Mouse (Mus musculus) lung, adult 18-20 months (tissue): ENCODE results near the gene Adamts3.
A peak's percentile ranks its signal among the peaks of the same experiment; 100 is the strongest.

Source experiments
- DNase-seq, 2 experiments: peaks; one replicate each; pipeline ENCODE4 v3.0.0; 2022; ENCODE audit warnings: mixed read lengths in 2 of 2

Gene Adamts3

DNA sequence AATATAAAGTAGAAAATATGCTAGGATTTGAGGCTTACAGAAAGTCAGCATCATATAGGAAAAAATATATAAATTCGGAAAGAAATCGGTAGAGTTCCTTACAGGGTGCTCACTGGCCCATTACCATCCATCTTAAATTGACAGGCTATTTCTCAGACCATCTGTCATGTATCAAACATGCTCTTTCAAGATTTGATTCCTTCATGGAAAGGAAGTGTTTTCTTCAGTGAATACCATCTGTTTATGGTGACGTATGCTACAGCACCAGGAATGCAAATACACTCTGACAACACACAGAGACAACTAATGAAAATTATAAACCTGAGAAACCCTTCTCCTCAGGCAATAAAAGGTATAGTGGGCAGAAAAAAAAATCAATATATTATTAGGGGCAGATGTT, 68.6 kb downstream of the Adamts3 start:
- DNase-seq: no peak

DNA sequence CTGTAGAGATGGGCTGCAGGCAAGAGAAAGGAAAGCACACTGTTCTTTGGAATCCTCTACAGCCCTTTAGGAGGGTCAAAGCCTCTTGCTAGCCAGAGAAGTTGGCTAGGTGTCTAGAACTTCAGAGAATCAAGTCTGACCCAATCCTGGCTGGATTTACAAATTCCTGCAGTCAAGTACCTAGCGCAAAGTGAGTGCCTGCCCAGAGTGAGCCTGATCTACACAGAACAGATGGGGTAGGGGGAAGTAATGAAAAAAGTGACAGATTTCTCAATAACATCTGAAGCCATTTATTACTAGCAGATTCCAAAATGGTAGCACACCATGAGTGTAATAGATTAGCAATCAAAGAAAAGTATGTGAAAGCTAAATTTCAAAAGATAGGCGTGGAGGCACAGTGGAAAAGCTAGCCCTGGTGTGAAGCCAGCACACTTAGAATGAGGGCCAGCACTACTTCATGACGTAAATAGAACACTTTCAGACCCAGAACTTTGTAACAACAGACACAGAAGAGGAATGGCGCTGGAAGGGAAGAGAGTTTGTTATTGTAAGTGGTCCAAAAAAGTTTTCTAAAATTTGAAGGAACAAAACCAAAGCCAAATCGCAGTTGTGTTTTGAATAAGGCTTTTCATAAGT, 82.8 kb downstream of the Adamts3 start:
- peak; percentile 11 to 33 for DNase-seq

DNA sequence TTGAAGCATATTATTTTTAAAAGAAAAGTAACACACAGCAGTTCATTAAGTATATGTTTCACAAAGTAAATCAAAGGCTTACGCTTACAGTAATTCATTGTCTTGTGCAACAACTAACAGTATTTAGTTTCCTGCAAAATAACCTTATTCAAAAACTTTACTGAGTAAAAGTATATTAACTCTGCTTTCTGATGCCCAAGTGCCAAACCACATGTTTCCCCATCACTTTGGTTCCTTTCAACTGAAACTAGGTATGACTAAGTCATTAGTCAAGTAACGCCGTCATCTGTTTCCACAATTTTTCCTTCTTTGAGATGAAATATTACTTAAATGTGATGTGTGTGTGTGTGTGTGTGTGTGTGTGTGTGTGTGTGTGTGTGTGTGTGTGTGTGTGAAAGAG, 89.4 kb downstream of the Adamts3 start:
- no peak for DNase-seq

DNA sequence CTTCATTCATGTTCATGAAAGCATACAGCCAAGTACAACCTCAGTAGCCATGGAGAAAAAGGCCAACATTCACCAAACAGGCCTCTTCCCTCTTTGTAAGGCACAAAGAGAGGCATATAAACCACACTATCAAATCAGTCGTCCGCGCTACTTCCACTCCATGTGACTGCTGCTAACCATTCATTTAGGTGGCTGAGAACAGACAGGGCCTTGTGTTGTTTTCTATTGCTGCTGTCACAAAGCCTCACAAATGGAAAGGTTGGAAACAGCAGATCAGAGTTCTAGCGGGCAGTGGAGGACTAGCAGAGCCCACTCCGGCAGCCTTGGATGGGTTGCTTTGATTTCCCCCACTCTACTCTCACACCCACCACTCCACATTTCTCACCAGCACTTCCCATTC, 98.5 kb downstream of the Adamts3 start:
- no peak for DNase-seq

DNA sequence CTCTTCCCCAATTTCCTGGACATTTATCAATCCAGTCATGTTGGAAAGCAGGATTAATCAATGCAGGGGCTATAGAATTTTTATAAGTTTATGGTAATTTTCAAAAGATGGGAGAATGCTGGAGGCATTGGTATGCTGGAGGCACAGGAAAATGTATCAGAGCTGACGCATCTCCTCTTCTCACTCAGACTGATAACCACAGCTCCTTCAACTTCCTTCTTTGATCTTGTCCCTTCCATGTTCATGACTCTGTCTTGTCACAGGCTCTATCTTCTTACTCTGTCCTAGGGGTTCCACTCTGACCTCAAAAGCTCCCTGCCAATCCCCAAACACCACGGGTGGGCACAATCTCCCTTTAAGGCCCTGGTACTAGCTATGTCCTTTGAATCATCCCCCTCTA, 103.3 kb downstream of the Adamts3 start:
- DNase-seq: no peak

DNA sequence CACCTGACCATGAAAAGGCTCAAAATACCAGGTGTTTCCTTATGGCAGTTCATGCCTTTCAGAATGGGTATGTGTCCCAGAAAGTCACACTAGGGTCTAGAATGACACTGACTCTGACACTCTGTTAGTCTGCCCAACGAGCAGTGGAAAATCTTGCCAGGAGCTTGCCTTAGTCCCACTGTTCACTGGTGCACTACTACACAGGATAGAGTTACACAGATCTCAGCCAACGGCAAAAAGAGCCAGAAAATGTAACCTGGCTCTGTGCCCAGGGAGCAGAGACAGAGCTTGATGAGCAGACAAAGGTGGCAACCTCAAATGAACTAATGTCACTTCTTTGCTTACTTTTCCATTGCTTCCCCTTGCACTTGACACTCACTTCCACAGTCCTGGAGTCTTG, 104.5 kb downstream of the Adamts3 start:
- no peak for DNase-seq

DNA sequence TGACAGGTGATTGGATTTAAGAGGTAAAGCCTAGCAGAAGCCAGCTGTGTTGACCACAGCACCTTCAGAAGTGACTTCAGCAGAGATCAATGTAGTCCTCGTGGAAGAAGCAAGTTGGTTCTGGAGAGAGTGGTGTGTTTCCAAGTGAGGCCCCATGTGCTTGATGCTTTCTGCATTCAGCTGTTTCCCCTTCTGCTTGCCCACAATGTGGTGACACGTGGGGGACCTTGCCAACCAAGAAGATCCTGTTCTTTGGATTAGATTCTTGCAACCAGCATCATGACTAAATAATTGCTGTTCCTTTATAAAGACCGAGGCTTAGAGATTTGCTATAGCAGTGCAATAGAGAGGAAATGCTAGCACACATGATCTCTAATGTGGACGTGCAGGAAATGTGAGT, 105.7 kb downstream of the Adamts3 start:
- DNase-seq: no peak

DNA sequence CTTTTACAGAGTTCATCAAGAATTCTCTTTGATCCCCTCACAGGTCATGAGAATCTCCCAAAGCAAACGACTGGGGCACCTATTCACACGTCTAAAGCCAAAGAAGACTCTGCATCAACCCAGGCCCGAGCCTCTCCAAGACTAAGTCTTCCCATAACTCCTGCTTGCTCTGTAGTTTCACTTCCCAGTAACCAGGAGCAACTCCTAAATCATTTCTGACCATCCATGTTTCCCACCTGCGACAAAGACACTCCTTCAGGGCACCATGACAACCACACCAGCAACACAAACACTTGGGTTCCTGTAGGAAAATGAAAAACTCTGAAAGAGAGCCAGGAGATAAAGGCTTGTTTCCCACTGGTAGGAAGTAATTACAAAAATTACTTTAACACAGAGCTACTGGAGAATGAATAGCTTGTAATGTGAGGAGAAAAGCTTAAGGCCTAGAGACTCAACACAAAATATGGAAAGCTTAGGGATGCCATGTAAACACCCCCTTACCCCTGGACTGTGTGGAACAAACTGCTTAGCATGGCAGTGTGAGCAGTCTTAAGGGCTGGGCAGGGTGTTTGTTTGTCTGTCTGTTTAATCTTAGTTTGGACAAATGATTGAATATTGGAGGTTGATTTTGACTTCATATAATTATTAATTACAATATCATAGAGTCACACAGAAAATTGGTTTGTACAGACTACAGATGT, 112.3 kb downstream of the Adamts3 start:
- DNase-seq: no peak

DNA sequence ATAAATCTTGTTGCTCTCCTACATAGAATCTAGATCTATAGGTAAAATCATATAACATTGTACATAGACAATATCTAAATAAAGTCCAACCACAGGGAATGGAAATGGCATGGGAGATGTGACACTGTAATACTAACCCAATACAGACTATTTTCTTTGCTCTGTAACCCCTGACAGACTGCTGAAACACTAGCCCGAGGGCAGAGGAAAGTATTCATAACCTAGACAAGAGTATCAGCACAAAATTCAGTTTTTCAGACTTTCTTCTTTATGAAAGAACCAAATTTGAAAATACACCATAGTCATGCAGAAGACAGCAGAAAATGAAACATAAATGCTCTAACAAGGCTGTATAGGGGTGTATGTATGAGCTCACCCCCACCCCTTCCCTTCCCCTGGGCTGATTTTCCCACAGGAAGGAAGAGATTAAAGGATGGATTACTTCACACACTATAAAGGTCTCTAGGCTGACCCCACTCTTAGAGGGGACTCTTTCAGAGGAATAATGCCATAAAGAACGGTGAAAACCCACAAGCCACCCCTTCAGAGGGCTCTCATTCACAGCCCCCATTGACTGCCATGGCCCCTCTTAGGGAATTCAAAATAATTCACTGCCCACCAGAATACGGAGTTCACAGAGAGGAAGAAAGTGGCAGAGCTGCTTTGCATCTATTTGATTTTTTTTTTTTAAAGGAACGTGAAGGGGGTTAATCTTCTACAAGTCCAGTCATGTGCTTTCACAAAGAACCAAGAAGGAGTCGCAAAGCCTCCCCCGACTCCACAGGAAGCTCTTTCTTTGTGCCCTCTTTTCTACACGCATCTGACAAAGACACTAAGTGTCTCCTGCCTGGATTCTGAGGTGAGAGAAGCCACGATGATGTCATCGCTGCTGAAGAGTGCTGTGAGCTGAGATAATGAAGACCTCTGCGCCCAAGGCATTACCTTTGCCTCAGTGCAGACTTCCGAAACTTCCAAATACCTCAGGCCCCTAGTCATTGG, 119.6 kb downstream of the Adamts3 start:
- DNase-seq: no peak

DNA sequence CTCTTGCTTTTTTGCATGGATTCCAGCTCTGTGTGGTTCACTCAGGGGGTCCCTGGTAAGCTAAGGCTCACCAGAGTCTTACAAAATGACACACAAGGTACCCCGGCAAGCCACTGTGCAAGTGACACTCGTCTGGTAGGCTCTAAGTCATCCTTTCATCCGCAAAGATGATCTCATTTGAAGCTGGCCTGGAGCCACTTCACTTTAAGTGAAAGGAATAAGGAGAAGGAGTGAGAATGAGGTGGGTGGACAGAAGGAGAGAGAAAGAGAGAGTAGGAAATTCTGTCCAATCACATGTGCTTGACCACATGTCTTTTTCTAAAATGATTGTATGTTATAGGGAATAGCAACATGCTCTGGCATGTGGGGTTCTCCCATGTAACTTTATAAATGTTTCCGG, 122.8 kb downstream of the Adamts3 start:
- DNase-seq: no peak

DNA sequence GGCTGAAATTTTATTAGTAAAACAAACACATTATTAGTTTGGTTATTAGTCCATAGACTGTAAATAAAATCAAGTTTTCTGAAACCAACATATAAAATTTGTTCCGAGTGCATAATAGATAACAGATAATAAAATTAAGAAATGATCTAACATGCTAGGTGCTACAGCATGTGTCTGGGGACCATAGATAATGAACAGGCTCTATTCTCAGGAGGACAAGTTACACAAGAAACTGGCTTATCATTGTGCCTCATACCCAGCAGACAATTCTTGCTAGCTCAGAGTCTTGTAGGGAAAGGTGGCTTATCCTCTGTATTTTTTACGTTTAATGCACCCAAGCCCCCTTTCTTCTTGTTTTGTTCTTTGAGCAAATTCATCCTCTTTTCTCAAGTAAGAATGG, 131.3 kb downstream of the Adamts3 start:
- no peak for DNase-seq

DNA sequence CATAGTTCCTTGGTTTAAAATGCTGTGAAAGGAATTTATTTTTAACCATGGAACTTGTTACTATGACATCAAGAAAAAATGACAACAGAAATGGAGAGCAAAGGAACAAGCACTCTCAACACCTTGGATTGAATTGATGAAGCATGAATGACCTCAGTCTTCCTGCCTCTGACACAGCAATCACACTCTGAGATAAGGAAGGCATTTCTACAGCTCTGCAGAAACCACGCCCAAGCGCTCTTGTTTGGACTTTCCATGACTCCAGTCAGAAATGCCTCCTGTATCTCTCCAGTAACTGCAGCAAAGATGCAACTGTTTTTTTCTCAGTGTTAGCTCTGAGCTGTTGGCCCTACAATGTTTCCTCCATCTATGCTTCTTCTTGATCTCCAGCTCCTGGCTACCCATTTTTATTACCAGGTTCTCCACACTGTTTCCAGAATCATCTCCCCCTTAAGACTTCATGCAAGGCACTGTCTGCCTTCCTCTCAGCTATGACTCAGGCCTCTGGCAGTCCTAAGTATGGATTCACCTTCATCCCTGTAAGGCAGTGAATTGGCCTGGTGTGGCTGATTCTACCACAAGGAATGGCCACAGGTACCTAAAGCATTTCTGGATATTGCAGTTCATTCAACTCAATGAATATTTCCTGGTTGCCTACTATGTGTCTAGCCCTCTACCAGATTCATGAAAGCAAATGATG, 134.8 kb downstream of the Adamts3 start:
- DNase-seq: peak; percentile 5 to 8

DNA sequence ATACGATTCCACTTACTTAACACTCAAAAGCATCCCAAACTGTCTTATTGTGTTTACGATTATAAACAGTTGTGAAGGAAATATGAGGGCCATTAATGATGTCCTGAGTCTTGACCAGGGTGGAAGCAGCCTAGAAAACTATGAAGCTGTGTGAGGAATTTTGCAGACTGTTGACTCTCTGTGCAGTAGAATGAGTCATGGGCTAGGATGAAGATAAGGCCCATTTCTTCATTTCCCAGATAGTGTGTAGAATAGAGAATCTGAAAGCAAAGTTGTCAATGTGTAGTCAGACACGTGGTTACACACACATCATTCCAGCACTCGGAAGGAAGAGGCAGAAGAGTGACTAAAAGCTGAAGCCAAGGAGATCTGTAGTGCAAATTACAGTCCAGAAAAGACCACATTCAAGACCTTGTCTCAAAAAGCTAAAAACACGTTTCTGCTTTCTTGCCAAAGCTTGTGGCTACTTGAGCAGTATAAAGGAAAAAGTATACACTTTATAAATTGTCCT, 135.9 kb downstream of the Adamts3 start:
- no peak for DNase-seq

DNA sequence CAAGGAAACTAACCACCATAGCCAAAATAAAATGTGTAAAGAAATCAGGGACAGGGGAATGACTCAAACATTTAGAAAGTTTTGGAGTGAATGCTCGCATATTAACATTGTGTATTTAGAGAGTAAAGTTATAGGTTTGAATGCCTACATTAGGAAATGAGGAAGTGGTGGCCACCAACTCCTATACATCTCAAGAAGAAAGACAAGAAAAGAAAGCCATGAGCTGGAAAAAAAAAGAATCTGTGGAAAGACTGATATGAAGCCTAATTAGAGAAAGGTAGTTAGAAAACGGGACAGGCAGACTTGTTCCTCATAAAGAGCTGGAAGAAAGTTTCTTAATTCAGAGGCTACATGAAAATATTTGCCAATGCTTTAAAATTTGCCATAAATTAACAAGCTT, 138.0 kb downstream of the Adamts3 start:
- DNase-seq: no peak

DNA sequence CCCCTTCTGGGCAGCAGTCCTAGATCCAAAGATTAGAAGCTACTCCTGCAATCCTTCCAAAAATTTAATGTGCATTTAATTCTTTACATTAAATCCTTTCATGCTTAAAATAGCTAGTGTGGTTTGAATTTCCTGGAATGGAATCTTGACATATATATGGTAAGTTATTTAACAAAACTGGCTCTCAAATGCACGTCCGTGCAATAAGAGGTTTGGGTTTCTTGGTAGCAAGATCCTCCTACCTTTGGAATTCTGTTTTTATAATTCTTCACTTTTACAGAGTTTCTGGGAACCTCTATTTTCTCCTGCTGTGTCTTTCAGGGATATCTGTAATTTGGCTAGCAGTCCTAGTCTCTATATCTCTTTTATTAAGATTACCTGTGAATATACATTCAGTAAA, 148.4 kb downstream of the Adamts3 start:
- DNase-seq: no peak

DNA sequence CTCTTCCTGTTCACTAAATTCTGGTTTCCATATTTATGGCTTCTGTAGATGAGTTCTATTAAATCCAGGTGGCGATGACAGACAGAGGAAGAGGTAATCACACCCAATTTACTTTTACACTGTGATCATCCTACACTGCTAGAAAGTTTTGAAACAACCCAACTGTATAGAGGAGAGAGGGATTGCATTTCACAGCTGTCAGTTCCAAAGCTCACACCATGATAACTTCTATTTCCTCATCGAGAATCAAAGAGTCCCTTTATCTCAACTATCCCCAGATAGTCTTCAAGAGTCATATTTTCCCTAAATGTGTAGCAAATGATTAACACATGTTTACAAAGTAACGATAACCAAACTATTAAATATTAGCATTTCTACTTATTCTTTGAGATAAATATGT, 152.7 kb downstream of the Adamts3 start:
- DNase-seq: no peak

DNA sequence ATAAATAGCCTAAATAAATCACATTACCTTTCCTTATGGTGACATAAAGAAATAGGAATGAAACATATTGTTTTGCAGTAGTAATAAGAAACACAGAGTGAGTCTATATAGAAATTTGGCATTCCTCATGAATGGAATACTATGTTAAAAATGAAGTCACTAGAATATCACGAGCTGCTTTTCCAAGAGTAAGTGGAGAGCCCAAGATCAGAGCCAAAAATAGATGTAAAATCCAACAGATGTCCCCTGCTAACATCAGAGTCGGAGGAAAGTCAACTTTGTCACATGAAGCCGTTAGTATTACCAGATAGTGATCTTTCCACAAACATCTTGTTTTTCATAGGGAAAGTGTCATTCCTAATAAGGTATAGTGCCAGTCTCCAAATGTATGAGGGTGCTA, 155.0 kb downstream of the Adamts3 start:
- DNase-seq: no peak

DNA sequence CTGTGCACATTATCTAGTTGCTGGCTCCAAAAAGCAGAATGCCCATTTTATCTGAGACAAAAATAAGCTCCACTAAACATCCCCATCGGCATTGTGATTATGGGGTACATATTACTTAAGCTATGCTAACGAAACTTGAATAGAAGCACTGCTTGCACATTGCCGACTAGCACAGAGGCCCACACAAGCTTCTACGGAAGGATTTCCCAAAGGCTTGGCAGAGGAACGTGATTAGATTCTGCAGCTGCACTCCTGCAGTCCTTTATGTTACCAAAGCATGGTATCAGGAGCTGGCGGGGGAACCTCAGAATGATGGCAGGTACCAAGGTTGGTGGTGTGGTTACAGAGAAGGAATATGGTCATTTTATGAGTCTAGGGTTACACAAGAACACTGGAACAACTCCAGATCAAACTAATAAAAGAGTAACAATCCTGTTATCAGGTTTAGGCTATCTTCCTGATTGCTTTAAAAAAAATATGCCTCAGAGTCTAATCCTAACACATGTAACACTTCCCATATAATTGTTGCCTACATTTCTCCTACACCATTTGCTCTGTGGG, 155.6 kb downstream of the Adamts3 start:
- no peak for DNase-seq

DNA sequence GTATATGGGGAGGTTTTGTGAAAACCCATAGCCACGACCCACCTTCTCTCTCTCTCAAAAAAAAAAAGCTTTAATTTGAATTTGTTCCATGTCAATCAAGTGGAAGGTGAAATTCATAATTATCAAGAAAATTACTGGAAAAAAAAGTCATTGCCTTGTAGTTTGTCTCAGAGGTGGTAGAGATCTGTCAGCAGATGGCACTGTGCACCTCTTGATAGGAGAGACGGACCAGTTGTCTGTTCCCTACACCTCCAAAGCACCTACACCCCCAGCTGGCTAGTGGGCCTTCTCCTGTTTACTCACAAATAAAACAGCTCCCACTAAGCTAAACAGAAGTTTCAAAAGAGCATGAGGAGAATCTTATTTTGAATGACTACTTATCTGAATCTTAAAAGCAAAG, 168.6 kb downstream of the Adamts3 start:
- DNase-seq: no peak

DNA sequence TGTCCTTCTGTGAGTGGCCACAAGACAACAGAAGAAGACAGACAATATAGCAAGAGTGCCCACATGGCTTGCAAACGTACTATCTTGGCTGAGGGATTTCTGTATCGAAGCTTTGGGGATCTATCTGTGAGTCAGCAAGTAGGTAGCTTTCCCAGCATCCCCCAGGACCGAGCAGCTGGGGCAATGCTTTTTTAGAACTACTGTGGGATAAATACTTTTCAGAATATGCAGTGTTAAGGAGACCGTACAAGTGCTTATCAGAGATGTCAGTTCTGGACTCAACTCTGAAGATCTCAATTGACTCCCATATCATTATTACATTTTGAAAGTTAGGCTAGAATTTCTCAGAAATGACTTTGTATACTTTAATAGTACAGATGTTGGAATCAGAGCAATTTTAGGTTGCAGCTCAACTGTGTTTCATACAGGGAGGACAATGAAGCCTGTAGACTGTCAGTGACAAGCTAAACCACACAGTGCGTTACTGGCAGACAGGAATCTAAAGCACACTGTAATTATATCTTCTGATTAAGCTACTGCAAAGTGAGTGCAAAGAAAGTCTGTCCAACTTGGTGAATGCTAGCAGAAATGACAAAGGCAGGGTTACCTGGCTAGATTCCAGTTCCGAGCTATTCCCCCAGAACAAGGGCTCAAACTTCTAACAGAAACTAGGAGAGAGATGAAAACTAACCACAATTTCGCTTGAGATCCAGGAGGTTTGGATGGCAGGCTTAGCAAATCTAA, 171.8 kb downstream of the Adamts3 start:
- DNase-seq: no peak

DNA sequence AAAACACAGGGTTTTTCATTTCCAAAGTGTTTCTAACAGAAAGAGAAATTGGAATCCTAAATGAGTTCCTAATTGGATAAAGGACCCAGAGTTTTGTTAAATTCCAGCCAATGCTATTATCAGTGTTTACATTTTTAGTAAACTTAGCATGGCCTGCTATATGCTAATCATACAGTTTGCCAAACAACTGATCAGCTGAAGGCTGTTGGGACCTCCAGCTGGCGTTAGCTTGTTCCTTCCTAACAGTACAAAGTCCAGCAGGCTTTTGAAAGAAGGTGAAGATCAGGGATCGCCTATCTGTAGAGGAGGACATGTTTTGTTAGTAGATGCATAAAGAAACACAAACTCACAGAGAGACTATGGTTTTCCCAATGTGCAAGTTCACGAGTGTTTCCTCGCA, 173.7 kb downstream of the Adamts3 start:
- no peak for DNase-seq

DNA sequence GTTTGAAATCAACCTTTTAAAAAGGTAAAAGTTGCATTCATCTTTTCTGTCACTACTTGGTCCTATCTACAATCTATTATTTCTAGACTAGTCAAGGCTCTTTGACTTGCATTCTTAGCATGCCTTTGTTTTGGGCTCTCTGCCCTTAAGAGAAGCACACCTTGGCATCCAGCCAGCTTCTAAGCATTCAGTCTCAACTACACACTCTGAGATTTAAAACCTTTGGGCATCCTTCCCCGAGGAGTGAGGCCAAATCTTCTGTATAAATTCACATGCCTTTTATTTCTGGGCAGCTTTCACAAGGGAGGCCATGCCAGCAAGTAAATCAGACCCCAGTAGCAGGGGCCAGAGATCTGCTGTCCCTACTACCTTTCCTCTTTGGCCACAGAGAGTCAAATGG, 178.9 kb downstream of the Adamts3 start:
- DNase-seq: peak; percentile 18 to 27
